Mouse (Mus musculus) G1E (cell line): ENCODE data around the gene 4933402J07Rik. TPM values are rescaled to one million over a fixed set of nuclear protein-coding genes. Genes with fewer than 3 reads are reported as not detected.

Experiments
- ATAC-seq: 2 replicates; pipeline ENCODE4 v1.8.0; 2016; ENCODE audit warnings: mild to moderate bottlenecking; ENCODE audit not compliant: insufficient number of reproducible peaks, poor library complexity, low FRiP score, severe bottlenecking; ENCODE audit errors: extremely low read depth
- DNase-seq: peaks from one replicate; pipeline ENCODE4 v3.0.0; 2012; ENCODE audit warnings: low spot score
- H3K27me3 ChIP-seq: 2 replicates; pipeline ENCODE4 v1.6.1; 2012; ENCODE audit warnings: mild to moderate bottlenecking, low read length, inconsistent platforms; ENCODE audit not compliant: insufficient read depth
- H3K36me3 ChIP-seq: replicated peaks from 2 replicates; pipeline ENCODE3; 2012; ENCODE audit warnings: mild to moderate bottlenecking, inconsistent platforms
- H3K4me1 ChIP-seq: 2 replicates; pipeline ENCODE4 v1.6.1; 2012; ENCODE audit warnings: low read depth, low read length, inconsistent platforms, mixed read lengths; ENCODE audit not compliant: insufficient read depth
- H3K4me3 ChIP-seq: 2 replicates; pipeline ENCODE4 v1.5.1; 2012; ENCODE audit warnings: low read depth, mild to moderate bottlenecking, inconsistent platforms, low read length, moderate library complexity, mixed read lengths
- H3K9me3 ChIP-seq: replicated peaks from 2 replicates; pipeline ENCODE4 v1.6.1; 2012; ENCODE audit warnings: inconsistent platforms
- CTCF ChIP-seq: IDR thresholded peaks from 2 replicates; pipeline ENCODE4 v1.5.1; 2012; ENCODE audit warnings: low read depth, low read length, inconsistent platforms, mixed read lengths
- GATA1 ChIP-seq: IDR thresholded peaks from 2 replicates; pipeline ENCODE4 v1.6.1; 2012; ENCODE audit warnings: borderline replicate concordance, low read length, inconsistent platforms, mixed read lengths
- GATA2 ChIP-seq: IDR thresholded peaks from 2 replicates; pipeline ENCODE4 v1.6.1; 2012; ENCODE audit warnings: low read depth, low read length, inconsistent platforms, borderline replicate concordance
- POLR2AphosphoS5 ChIP-seq: IDR thresholded peaks from 2 replicates; pipeline ENCODE4 v1.6.1; 2012; ENCODE audit warnings: low read depth, low read length, inconsistent platforms; ENCODE audit not compliant: insufficient replicate concordance
- TAL1 ChIP-seq: conservative IDR thresholded peaks from 2 replicates; pipeline ENCODE4 v1.6.1; 2012; ENCODE audit warnings: low read depth, low read length, inconsistent platforms, mixed read lengths
- polyA plus RNA-seq: library from polyadenylated mRNA; stranded (reverse); fragments of >175 nt; gene quantifications from 2 replicates; pipeline ENCODE4 v1.2.3, GENCODE M21; 2012
- total RNA-seq, 2 experiments: library from RNA; stranded (forward) in 1 of 2; stranded (reverse) in 1 of 2; fragments of 200-1000 nt in 1 of 2; fragments of >200 nt in 1 of 2; fragmentation: Nextera tagmentation in 1 of 2; gene quantifications; 2 replicates each; pipeline ENCODE4 v1.2.3; 2014 to 2017

The 4933402J07Rik gene
- total and polyA plus RNA-seq, 3 experiments, result not detected

- peak overlapping the region; percentile 34; the same call in 1 of the 2 replicates for H3K4me3 ChIP-seq
- ATAC-seq, result no peak
- no peak for TF ChIP-seq TAL1
- no peak for TF ChIP-seq GATA2
- 0 out of 2 replicates have a peak, but pooled peaks have one; percentile 17 for TF ChIP-seq CTCF
- DNase-seq, result no peak
- no peaks in the 10 kb centered on the region for H3K4me1 ChIP-seq
- H3K27me3 ChIP-seq, result no peaks in the 10 kb centered on the region
- H3K9me3 ChIP-seq, result peaks cover 82% of the 10 kb centered on the region
- H3K36me3 ChIP-seq, result no peaks in the 10 kb centered on the region
Measured at GRCm38 (mm10) chr8:87536615-87537329, 26.9 kb upstream of the 4933402J07Rik start.

- no peak for TF ChIP-seq CTCF
- no peak for TF ChIP-seq TAL1
- TF ChIP-seq GATA2, result no peak
- TF ChIP-seq GATA1, result no peak
- no peak for TF ChIP-seq POLR2AphosphoS5
- H3K4me1 ChIP-seq, result no peaks in the 10 kb centered on the region
- H3K9me3 ChIP-seq, result peaks cover 70% of the 10 kb centered on the region
- no peaks in the 10 kb centered on the region for H3K27me3 ChIP-seq
- DNase-seq (no peak), ATAC-seq (no peak)
- peak overlapping the region; percentile 4; the same call in 1 of the 2 replicates for H3K4me3 ChIP-seq
- no peaks in the 10 kb centered on the region for H3K36me3 ChIP-seq
Measured at GRCm38 (mm10) chr8:87539829-87540394, 23.7 kb upstream of the 4933402J07Rik start.

GRCm38 (mm10) chr8:87549881-87550280, 13.8 kb upstream of the 4933402J07Rik start:
- no peaks in the 10 kb centered on the region for H3K4me1 ChIP-seq
- H3K36me3 ChIP-seq, result no peaks in the 10 kb centered on the region
- TF ChIP-seq POLR2AphosphoS5, result no peak
- no peaks in the 10 kb centered on the region for H3K27me3 ChIP-seq
- no peak overlapping the region for H3K4me3 ChIP-seq
- ATAC-seq (no peak), DNase-seq (no peak)
- H3K9me3 ChIP-seq, result peaks cover 37% of the 10 kb centered on the region

GRCm38 (mm10) chr8:87552801-87553200, 10.9 kb upstream of the 4933402J07Rik start:
- ATAC-seq, result no peak
- no peak for DNase-seq
- no peaks in the 10 kb centered on the region for H3K27me3 ChIP-seq
- H3K9me3 ChIP-seq, result peaks cover 35% of the 10 kb centered on the region
- H3K36me3 ChIP-seq, result no peaks in the 10 kb centered on the region
- no peaks in the 10 kb centered on the region for H3K4me1 ChIP-seq
- no peak for TF ChIP-seq POLR2AphosphoS5
- TF ChIP-seq CTCF, result no peak
- TF ChIP-seq GATA1, result no peak
- TF ChIP-seq GATA2, result no peak
- TF ChIP-seq TAL1, result no peak
- H3K4me3 ChIP-seq, result no peak overlapping the region

DNA sequence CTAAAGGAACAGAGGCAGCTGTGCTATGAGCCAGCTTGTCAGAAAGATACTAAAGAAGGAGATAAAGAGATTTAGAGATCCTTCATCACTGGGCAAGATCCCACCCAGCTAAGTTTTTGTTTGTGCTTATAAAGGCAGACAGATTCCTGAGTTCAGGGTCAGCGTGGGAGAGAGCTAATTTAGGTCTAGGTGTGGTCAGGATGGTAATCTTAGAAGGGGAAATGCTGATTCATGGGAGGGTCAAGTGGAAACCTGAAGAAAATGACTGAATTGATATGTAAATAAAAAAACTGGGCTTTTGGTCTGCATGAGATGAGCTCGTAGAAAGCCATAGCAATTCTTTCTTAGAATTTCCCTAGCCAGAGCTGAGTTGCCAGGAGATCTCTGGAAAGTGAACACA, 2.9 kb upstream of the 4933402J07Rik start:
- Histone ChIP-seq H3K27me3 (no peaks in the 10 kb centered on the region), H3K36me3 (no peaks in the 10 kb centered on the region), H3K9me3 (peaks cover 29% of the 10 kb centered on the region), H3K4me3 (no peak overlapping the region), H3K4me1 (no peaks in the 10 kb centered on the region)
- ATAC-seq (no peak), DNase-seq (no peak)
- TF ChIP-seq TAL1, result no peak
- TF ChIP-seq GATA1, result no peak
- no peak for TF ChIP-seq POLR2AphosphoS5
- TF ChIP-seq CTCF, result no peak
- no peak for TF ChIP-seq GATA2

DNA sequence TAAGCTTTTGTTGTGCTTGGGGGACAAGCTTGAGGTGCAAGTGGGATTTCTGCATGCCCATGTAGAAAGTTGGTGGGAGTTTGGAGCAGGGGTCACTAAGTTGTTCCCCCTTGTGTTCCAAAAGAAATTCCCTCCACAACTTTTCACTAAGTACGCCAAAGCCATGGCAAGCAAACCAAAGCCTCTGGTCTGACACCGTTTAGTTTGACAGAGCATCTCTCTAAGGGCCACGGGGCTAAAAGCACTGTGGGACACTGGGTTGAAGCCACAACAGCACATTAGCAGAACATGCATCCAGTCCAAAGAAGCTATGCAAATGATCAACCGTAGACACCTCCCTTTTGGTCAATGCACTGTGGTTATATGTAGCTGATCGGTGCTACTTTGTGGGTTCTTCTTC, 5.5 kb downstream of the 4933402J07Rik start:
- ATAC-seq, result no peak
- Histone ChIP-seq H3K27me3 (no peaks in the 10 kb centered on the region), H3K9me3 (peaks cover 79% of the 10 kb centered on the region), H3K4me1 (no peaks in the 10 kb centered on the region), H3K36me3 (no peaks in the 10 kb centered on the region), H3K4me3 (no peak overlapping the region)
- TF ChIP-seq GATA2, result no peak
- no peak for TF ChIP-seq TAL1
- no peak for TF ChIP-seq POLR2AphosphoS5
- TF ChIP-seq GATA1, result no peak
- no peak for TF ChIP-seq CTCF
- DNase-seq, result no peak
